Mouse (Mus musculus): Measurements from ENCODE around the gene Nxpe3. TPM values are rescaled to one million over a fixed set of nuclear protein-coding genes. Genes with fewer than 3 reads are reported as not detected.

Gene Nxpe3
- polyA plus RNA-seq, 1 experiment: 3.2 TPM

GRCm38 (mm10) chr16:55823398-55824155 lies 71.5 kb downstream of the Nxpe3 start:
- H3K4me3 ChIP-seq (replicated peaks; ENCODE audit: control insufficient read depth, low read depth, low read length): no peak overlapping the region
- H3K4me1 ChIP-seq (ENCODE audit: control insufficient read depth, insufficient read depth, low read length): no peaks in the 10 kb centered on the region; the same call in 1 of the 2 replicates
- no peak for TF ChIP-seq POLR2A (IDR thresholded peaks at IDR 0.05; ENCODE audit: borderline replicate concordance, control insufficient read depth, low read depth, low read length)
- no peak for TF ChIP-seq CTCF (IDR thresholded peaks at IDR 0.05; ENCODE audit: control insufficient read depth, insufficient read depth, low read length)
- no peak overlapping the region for H3K27ac ChIP-seq (ENCODE audit: control insufficient read depth, insufficient read depth, low read depth, low read length, poor library complexity)
- 78% methylated on average over 11 of the region's 11 CpGs for WGBS

GRCm38 (mm10) chr16:55822741-55823397 lies 72.2 kb downstream of the Nxpe3 start:
- Histone ChIP-seq H3K4me1 (ENCODE audit: control insufficient read depth, insufficient read depth, low read length) (no peaks in the 10 kb centered on the region; the same call in 1 of the 2 replicates), H3K27ac (ENCODE audit: control insufficient read depth, insufficient read depth, low read depth, low read length, poor library complexity) (no peak overlapping the region), H3K4me3 (replicated peaks; ENCODE audit: control insufficient read depth, low read depth, low read length) (peak overlapping the region; percentile 78)
- TF ChIP-seq CTCF (IDR thresholded peaks at IDR 0.05; ENCODE audit: control insufficient read depth, insufficient read depth, low read length): no peak
- 49% methylated on average over 18 of the region's 18 CpGs for WGBS

GRCm38 (mm10) chr16:55821997-55822740 lies 72.9 kb downstream of the Nxpe3 start:
- H3K4me3 ChIP-seq (replicated peaks; ENCODE audit: control insufficient read depth, low read depth, low read length): peak overlapping the region; percentile 78
- peak overlapping the region; percentile 99 for H3K27ac ChIP-seq (ENCODE audit: control insufficient read depth, insufficient read depth, low read depth, low read length, poor library complexity)
- under 1% methylated on average over 67 of the region's 67 CpGs for WGBS

DNA sequence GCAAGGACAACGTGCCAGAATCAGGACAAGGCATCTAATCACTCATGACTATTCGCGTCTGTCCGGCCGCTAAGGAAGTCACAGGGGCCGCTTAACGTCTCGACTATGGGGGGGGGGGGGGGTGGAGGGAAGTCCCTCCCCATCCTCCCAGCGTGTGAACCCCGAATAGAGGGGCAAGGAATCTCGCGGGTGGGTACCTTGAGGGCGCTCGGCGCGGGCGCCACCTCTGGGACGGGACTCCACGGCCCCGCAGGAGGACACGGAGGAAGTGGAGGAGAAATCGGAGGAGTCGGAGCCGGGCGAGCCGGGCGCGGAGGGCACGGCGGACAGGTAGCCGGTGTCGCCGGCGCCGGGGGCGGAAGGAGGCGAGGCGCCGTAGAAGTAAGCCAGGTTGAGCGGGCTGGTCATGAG lies 73.5 kb downstream of the Nxpe3 start:
- no peak for TF ChIP-seq CTCF (IDR thresholded peaks at IDR 0.05; ENCODE audit: control insufficient read depth, insufficient read depth, low read length)
- no peak for TF ChIP-seq POLR2A (IDR thresholded peaks at IDR 0.05; ENCODE audit: borderline replicate concordance, control insufficient read depth, low read depth, low read length)
- Histone ChIP-seq H3K4me3 (replicated peaks; ENCODE audit: control insufficient read depth, low read depth, low read length) (peak overlapping the region; percentile 78), H3K4me1 (ENCODE audit: control insufficient read depth, insufficient read depth, low read length) (no peaks in the 10 kb centered on the region; the same call in 1 of the 2 replicates), H3K27ac (ENCODE audit: control insufficient read depth, insufficient read depth, low read depth, low read length, poor library complexity) (peak overlapping the region; percentile 99)
- WGBS: under 1% methylated on average over 40 of the region's 40 CpGs

More at GRCm38 (mm10) chr16:55821997-55822740, 72.9 kb downstream of the Nxpe3 start:
- no peak for TF ChIP-seq CTCF (IDR thresholded peaks at IDR 0.05; ENCODE audit: control insufficient read depth, insufficient read depth, low read length)
- peak; percentile 93 for TF ChIP-seq POLR2A (IDR thresholded peaks at IDR 0.05; ENCODE audit: borderline replicate concordance, control insufficient read depth, low read depth, low read length)
- H3K4me1 ChIP-seq (ENCODE audit: control insufficient read depth, insufficient read depth, low read length): no peaks in the 10 kb centered on the region; the same call in 1 of the 2 replicates

DNA sequence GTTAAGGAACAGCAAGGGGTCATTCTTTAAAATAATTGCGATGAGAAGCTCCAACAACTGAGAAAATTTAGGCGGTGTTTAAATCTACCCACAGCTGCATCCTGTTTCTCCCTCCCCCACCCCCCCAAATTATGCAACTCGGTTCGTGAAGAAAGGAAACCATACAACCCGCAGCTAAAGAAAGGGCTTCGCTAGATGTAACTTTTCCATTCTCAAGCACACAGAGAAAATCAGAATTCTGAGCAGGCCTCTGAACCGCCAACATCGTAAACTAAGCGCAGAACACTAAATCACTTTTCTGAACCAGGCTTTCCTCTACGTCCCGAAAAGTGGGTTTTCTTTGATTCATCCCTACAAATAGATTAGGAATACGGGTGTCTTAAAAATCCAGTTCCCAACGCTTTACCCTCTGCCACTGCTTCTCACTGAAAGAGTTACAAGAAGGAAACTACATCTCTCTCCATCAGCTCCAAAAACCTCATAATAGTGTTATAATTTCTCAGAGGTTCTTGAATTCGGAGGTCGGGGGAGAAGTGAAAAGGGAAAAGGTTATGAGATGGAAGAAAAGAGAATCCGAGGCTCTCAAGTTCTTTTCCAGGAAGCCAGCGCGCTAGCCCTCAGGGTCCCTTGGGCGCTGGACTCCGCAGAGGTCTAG lies 74.0 kb downstream of the Nxpe3 start:
- under 1% methylated on average over 20 of the region's 20 CpGs for WGBS
- TF ChIP-seq CTCF (IDR thresholded peaks at IDR 0.05; ENCODE audit: control insufficient read depth, insufficient read depth, low read length) (no peak), POLR2A (IDR thresholded peaks at IDR 0.05; ENCODE audit: borderline replicate concordance, control insufficient read depth, low read depth, low read length) (no peak)
- no peaks in the 10 kb centered on the region; the same call in 1 of the 2 replicates for H3K4me1 ChIP-seq (ENCODE audit: control insufficient read depth, insufficient read depth, low read length)
- H3K4me3 ChIP-seq (replicated peaks; ENCODE audit: control insufficient read depth, low read depth, low read length): peak overlapping the region; percentile 80
- H3K27ac ChIP-seq (ENCODE audit: control insufficient read depth, insufficient read depth, low read depth, low read length, poor library complexity): peak overlapping the region; percentile 99

DNA sequence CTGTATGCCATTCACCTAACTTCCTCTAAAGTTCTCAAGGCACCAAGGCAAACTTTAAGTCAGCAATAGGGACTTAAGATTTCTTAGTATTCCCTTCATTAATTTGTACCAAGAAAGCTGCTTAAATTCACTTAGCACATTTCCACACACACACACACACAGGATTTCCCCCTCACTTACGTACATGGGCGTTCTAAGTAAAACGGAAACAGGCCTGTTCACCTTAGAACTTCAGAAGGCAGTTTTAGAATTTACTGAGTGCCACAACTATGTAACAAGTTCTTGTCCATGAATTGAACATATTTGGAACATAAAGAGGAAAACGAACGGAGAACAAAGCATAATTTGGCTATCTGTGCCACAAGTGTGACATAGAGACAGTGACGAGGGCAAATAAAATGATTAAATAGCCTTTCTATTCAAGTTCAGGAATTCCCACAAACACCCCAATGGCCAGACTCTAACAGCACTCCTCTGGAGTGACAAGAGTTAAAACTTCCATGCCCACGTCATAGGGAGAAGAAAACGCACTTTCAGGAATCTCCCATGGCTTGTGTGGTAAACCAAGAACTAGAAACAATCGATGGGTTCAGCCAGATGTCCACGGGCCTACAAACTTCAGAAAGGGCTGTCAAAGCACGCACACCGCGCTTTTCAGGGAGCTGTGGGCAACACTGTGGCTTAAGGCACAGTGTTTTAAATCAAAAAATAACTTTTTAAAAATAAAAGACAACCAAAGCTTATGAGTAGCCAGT lies 74.7 kb downstream of the Nxpe3 start:
- Histone ChIP-seq H3K4me1 (ENCODE audit: control insufficient read depth, insufficient read depth, low read length) (no peaks in the 10 kb centered on the region; the same call in 1 of the 2 replicates), H3K4me3 (replicated peaks; ENCODE audit: control insufficient read depth, low read depth, low read length) (peak overlapping the region; percentile 80), H3K27ac (ENCODE audit: control insufficient read depth, insufficient read depth, low read depth, low read length, poor library complexity) (peak overlapping the region; percentile 80)
- TF ChIP-seq CTCF (IDR thresholded peaks at IDR 0.05; ENCODE audit: control insufficient read depth, insufficient read depth, low read length): no peak
- TF ChIP-seq POLR2A (IDR thresholded peaks at IDR 0.05; ENCODE audit: borderline replicate concordance, control insufficient read depth, low read depth, low read length): no peak
- 7% methylated on average over 13 of the region's 13 CpGs for WGBS

GRCm38 (mm10) chr16:55819186-55819861 lies 75.8 kb downstream of the Nxpe3 start:
- no peaks in the 10 kb centered on the region; the same call in 1 of the 2 replicates for H3K4me1 ChIP-seq (ENCODE audit: control insufficient read depth, insufficient read depth, low read length)
- TF ChIP-seq POLR2A (IDR thresholded peaks at IDR 0.05; ENCODE audit: borderline replicate concordance, control insufficient read depth, low read depth, low read length) (no peak), CTCF (IDR thresholded peaks at IDR 0.05; ENCODE audit: control insufficient read depth, insufficient read depth, low read length) (no peak)
- WGBS: 36% methylated on average over 15 of the region's 15 CpGs
- H3K4me3 ChIP-seq (replicated peaks; ENCODE audit: control insufficient read depth, low read depth, low read length): peak overlapping the region; percentile 42
- no peak overlapping the region for H3K27ac ChIP-seq (ENCODE audit: control insufficient read depth, insufficient read depth, low read depth, low read length, poor library complexity)

Data from bone marrow, adult 2 months (tissue).